Mouse (Mus musculus) testis, adult 2 months (tissue): ENCODE data around the gene Nkain2.

ENCODE experiments used
- CTCF ChIP-seq: fragments of 200-500 bp; IDR thresholded peaks from 2 replicates; pipeline ENCODE4 v1.5.1; 2012; ENCODE audit warnings: low read depth, mild to moderate bottlenecking, inconsistent platforms, low read length, moderate library complexity; ENCODE audit not compliant: control insufficient read depth, insufficient read depth, insufficient replicate concordance
- POLR2A ChIP-seq: fragments of 200-500 bp; IDR thresholded peaks from 2 replicates; pipeline ENCODE4 v1.6.1; 2012; ENCODE audit warnings: low read depth, mild to moderate bottlenecking, inconsistent platforms, low read length, moderate library complexity; ENCODE audit not compliant: control insufficient read depth

DNA sequence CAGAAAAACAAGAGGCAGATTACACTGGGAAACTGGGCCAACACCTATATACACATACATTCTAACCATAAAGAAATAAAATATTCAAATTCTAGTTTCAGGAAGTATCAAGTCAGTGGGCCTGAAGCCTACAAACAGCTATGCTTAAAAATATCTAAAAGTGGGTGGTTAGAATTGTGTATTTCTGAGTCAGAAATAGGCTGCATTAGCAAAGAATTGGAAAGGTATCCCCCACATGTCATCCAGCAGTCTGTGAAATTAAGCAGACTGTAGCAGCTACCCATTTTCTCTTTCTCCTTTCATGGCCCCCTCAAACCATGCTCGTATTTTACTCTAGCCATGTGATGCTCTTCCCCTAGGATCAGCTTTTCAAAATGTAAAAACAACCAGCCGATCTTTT is 599.8 kb downstream of the Nkain2 start:
- TF ChIP-seq CTCF, result no peak
- TF ChIP-seq POLR2A, result no peak
